Mouse (Mus musculus): Measurements from ENCODE around the gene Numbl. TPM values are rescaled to one million over a fixed set of nuclear protein-coding genes. Genes with fewer than 3 reads are reported as not detected.

The Numbl gene
- total RNA-seq, 2 experiments from 2014 or later: 5.7 to 6.1 TPM

DNA sequence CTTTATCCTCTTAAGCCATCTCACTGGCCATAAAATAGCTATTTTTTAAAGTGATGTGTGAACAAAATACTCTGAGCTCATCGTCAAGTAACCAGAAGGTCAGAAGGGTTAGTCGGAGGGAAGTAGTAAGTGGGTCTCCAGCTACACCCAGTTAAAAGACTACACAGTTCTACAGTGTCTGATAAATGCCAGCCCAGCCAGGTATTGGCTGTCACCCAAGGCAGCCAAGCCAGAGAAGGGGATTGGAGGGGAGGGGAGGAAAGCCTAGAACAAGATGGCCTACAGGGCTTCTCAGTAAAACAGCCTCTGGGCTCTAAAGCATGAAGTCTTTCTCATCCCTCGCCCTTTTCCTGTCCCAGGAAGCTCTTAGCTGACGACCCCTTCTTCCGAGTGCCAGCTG is 8.3 kb upstream of the Numbl start:
- DNase-seq: no peak
- intact Hi-C loops (cut with DNase I): no loop called here

DNA sequence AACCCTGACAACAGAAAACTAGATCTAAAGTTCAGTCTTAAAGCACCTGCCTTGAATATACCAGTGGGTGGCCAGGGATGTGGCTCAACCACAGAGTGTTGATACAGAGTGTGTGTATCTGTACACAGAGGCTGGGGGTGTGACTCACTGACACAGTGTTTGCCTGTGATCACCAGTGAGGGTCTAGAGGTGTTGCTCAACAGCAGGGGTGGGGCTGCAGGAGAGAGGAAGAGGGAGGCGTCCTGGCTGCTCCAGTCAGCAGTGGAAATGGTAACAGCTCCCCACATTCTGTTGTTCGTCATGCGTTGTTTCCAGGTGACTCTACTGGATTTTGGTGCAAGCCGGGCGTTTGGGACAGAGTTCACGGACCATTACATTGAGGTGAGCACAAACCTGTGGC is 6.3 kb upstream of the Numbl start:
- DNase-seq: no peak
- intact Hi-C loops (cut with DNase I): no loop called here

DNA sequence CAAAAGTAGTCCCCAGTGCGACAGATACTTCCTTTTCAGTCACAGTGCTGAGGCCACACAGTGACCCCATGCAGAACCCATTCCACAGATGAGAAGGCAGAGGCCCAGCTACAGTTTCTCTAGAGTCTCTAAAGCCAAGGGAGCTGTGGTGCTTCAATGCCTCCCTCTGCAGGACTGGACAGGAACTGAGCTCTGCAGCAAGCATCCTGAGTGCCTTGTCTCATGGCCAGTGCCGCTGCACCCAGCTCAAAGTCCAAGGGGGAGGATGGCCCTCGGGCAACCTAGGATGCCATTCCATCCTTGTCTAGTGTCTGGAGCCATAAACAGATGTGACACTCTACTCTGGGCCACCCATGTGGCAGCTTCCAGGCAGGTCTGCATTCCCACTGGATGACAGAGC is 2.5 kb upstream of the Numbl start:
- no peak for DNase-seq
- intact Hi-C loops (cut with DNase I): no loop called here

DNA sequence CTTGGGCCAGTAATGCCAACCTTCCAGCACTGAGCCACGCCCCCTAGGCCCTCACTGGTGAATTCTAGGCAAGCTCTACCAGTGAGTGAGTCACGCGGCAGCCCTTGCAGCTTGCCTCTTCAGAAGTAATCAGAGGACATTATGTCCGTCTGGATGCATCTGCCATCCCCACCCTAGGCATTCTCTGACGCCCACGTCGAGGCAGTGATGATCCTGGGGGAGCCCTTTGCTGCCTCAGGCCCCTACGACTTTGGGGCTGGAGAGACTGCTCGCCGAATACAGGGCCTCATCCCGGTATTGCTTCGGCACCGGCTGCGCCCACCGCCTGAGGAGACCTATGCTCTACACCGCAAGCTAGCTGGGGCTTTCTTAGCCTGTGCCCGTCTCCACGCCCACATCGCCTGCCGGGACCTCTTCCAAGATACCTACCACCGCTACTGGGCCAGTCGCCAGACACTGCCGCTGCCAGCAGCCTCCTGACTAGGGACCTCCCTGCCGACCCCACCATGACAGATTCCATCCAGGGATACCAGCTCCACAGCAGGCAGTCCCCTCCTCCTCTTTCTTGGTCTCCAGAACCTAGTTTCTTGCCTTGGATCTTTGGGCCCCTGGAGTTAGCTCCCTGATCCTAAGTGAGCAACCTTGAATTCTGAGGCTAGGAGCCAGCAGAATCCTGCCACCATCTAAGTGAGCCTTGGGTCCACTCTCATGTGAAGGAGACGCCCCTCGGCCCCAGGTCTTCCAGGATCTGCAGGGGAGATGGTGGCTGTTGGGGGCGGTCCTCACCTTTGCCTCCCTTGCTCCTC is 984 bp upstream of the Numbl start:
- DNase-seq: peak; percentile 43 to 50
- intact Hi-C loops (cut with DNase I): no loop called here

DNA sequence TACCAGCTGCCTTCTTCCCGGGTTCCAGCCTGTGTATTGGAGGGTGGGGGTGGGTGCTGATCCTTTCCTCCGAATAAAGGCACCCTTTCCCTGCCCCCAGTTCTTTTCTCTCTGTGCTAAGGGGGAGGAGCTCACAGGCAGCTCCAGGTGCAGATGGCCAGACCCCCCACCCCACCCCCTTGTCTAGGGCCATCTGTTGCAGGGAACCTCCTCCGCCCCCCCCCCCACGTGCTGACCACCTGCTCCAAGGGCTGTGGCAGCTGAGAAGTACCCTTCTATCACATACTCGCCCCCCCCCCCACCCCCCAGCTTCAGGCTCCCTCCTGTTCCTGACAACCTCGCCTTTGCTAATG is 405 bp upstream of the Numbl start:
- DNase-seq: no peak
- intact Hi-C loops (cut with DNase I): loop anchor here (2.0 kb wide), 1 partner anchor 27 kb away; no protein-coding TSS in a partner anchor

DNA sequence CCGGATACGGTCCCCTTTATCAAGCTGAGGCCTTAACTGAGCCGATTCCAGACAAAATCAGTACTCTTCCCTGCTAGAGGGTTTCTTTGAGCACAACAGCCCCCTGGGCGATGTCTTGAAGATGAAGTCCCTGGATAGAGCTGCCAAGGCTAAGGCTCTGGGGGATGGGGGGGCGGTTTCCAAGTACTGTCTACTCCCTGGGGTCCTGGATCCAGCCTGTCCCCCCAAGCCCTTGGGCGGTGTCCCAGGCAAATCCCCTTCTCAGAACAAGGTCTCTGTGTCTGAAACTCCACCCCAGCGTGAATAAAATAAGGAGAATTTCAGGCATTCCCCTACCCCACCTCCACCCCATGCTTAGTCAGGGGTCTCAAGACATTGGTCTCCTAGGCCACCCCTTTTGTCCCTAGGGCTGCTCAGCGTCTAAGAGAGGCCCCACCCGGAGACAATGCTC is 1.1 kb downstream of the Numbl start:
- intact Hi-C loops (cut with DNase I): loop anchor here (2.0 kb wide), 1 partner anchor 28 kb away; no protein-coding TSS in a partner anchor
- DNase-seq: peak in 1 of 2 experiments; percentile 28

DNA sequence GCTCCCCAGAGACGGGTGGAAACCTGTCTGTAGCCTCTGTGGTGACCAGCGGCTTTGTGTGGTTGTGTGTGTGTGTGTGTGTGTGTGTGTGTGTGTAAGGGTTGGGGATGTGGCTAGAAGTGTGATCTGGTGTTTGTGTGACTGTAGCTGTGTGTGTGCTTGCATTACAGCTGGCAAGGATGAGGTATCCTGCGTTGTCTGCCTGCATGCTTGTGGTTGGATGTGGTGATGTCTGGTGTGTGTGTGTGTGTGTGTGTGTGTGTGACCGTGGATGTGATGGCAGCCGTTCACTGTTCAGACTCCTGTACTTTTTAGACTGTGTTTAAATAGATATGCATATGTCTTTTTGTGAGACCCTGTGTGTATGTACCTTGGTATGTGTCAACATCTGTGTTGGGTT is 1.5 kb downstream of the Numbl start:
- no peak for DNase-seq
- intact Hi-C loops (cut with DNase I): loop anchor here (2.0 kb wide), 1 partner anchor 29 kb away; no protein-coding TSS in a partner anchor

DNA sequence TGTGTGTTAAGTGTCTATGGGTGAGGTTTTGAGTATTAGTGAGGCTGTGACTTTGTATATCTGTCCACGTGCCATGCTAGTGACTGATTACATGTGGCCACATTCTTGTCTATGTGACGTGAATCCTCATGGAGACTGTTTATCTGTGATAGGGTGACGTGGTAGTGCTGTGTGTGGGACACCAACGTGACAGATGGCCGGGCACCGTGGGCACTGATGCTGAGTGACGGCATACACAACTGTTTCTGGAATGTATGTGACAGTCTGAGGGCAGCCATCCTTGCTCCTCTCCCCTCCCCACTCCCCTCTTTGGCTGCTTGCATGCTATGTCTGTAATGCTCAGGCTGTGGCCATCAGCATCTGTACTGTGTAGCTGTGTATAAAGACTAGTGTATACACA is 2.6 kb downstream of the Numbl start:
- intact Hi-C loops (cut with DNase I): no loop called here
- no peak for DNase-seq

DNA sequence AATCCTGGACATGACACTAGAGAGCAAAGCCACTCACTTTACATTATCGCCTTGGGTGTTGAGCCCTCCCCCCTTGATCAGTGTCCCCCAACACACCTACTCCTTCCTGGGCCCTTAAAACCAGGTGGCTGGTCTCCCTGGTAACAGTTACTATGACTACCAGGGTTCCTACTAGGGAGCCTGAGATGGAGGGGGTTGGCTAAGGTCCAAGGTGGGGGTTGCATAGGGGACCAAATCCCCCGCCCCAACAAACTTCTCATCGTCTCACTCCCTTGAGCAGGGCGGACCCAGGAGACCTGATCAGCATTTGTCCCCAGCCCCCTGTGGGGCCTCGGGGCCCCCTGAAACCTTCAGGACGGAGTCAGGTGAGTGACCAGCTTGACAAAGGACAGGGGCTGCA is 3.7 kb downstream of the Numbl start:
- intact Hi-C loops (cut with DNase I): no loop called here
- DNase-seq: no peak

DNA sequence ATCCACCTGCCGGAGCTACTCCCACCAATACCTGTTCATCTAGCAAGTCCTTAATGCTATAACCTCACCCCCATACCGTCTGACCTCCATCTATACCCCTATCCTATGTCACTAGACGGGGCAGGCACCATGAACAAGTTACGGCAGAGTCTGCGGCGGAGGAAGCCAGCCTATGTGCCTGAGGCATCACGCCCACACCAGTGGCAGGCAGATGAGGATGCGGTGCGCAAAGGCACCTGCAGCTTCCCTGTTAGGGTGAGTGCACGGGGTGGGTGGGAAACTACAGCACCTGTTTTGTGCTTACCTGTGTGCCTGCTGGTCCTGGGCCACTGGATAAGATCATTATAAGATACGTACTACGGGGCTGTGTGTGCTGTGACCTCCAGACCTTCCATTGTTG is 6.5 kb downstream of the Numbl start:
- intact Hi-C loops (cut with DNase I): no loop called here
- DNase-seq: no peak

DNA sequence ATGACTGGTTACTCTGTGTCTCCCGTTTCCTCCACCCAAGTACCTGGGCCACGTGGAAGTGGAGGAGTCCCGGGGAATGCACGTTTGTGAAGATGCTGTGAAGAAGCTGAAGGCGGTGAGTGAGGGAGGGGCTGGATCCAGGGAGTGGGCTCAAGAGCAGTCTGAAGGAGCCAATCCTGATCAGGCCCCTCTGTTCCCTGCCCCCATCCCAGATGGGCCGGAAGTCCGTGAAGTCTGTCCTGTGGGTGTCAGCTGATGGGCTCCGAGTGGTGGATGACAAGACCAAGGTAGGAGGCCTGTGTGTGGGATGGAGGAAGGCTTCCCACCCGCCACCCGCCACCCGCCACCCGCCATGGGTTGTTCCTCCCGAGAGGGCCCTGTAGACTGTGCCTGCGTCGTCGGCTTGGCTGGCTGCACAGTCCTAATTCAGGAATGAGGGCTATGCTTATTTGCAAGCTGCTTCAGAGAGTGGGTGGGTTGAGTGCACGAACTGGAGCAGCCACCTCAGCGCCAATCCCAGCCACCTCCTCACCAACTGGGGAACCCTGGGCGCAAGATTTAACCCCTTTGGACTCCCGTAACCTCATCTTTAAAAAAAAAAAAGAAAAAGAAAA is 8.4 kb downstream of the Numbl start:
- intact Hi-C loops (cut with DNase I): no loop called here

DNA sequence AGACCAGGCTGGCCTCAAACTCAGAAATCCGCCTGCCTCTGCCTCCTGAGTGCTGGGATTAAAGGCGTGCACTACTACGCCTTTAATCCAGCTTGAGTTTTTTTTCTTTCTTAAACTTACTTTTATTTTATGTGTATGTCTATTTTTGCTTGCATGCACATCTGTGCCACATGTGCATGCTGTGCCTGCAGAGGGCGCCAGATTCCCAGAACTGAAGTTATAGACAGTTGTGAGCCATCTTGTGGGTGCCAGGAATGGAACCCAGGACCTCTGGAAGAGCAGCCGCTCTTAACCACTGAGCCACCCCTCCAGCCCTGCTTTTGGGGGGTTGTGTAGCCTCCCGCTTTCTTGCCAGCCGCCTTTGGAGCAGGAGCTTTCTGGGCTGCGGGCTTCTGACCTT is 13.2 kb downstream of the Numbl start:
- intact Hi-C loops (cut with DNase I): no loop called here
- no peak for DNase-seq

More for the DNA sequence above, 8.4 kb downstream of the Numbl start:
- DNase-seq: no peak

DNA sequence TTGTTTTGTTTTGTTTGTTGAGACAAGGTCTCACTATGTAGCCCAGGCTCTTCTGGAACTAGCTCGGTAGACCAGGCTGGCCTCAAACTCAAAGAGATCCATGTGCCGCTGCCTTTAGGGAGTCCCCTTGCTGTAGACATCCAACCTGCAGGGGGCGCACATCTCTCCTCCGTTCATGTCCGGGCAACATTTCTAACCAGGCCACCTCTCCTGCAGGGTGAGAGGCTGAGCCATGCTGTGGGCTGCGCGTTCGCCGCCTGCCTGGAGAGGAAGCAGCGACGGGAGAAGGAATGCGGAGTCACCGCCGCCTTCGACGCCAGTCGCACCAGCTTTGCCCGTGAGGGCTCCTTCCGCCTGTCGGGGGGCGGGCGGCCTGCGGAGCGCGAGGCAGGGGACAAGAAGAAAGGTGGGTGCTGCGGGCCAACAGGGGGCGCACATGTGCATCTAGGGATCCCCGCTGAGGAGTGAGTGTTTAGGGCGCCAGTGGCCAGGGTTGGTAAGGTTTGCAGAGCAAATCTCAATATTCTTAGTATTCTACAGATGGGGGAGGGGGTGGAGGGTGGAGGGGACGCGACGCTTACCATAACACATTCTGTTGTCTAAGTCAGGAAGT is 15.6 kb downstream of the Numbl start:
- intact Hi-C loops (cut with DNase I): no loop called here
- DNase-seq: peak in 1 of 2 experiments; percentile 43

DNA sequence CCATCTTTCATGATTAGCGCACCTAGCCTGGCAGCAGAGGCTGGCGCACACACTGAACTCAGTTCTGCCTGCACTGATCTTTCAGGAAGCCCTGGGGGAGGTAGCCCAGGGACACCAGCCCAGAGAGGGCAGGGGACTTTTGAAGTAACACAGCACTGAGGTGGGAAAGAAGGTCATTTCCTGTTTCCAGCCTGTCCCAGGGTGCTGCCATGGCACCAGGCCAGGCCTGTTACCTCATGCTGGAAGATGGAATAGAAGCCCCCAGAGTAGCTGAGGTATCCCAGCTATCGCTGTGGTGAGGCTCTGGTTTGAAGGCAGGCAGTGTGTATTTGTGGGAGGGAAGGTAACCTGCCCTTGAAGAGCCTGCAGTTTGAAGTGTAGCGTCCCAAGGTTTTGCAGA is 16.7 kb downstream of the Numbl start:
- intact Hi-C loops (cut with DNase I): loop anchor here (5.0 kb wide), 1 partner anchor 118 kb away; no protein-coding TSS in a partner anchor
- DNase-seq: no peak

DNA sequence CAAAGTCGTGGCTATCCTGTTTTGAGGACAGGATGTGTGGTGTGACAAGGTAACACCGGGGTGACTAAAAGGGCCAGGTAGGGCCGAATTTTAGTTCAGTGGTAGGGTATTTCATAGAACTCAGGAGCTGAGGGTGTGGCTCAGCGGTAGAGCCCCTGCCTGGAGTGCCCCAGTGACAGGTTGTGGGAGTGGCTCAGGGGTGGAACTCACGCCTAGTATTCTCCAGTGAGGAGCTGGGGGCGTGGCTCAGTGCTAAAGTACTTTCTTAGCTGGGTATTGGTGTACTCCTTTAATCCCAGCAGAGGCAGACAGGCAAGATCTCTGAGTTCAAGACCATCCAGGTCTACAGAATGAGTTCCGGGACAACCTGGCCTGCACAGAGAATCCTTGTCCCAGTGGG is 17.8 kb downstream of the Numbl start:
- intact Hi-C loops (cut with DNase I): loop anchor here (2.0 to 5.0 kb wide), 2 partner anchors 119 to 143 kb away; no protein-coding TSS in a partner anchor
- DNase-seq: no peak

DNA sequence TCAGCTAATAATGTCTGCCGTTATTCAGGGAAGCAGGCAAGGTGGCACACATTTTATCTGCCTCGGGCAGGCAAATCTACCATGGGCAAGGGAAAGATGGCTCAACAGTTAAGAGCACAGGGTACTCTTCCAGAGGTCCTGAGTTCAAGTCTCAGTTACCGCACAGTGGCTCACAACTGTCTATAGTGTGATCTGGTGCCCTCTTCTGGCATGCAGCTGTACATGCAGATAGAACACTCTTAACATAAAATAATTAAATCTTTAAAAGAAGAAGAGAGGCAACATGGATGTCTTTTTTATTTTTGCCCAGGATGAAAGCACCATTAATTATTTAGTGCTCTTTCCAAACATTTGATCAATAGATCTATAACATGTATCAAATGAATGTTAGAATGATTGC is 19.0 kb downstream of the Numbl start:
- intact Hi-C loops (cut with DNase I): loop anchor here (2.0 to 5.0 kb wide), 2 partner anchors 120 to 144 kb away; no protein-coding TSS in a partner anchor
- no peak for DNase-seq

DNA sequence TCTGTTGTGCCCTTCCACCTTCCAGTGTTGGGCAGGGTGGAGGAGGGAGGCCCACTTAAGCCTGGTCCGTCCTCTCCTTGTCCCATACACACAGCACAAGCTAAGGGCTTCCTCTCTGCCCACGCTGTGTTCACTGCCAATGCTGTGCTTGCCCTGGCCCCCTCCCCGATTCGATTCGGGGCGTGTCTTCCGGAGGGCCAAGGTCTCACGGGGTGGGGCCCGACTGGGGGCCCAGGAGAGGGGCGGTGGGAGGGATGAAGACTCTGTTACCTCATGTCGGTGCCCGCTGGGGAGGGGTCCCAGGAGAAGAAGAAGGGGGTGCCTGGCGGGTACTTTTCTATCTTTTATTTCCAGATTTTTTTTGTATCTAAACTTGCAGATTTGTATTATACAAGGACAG is 23.5 kb downstream of the Numbl start:
- no peak for DNase-seq
- intact Hi-C loops (cut with DNase I): no loop called here

DNA sequence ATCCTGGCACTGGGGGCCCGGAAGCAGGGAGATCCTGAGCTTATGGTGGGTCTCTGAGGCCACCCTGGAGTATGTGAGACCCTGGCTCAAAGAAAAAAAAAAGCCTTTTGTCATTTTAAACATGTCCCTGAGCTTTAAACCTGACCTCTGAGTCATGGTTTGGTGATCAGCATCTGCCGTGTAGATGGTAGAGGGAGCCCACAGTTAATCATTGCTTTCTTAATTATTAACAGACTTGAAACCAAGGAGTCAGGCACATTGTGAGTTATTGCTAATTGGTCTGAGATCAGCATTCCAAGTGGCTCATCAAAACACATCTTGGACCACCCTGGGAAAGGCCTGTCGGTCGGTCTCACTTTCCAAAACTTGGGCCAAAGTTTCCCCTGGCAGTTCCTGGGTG is 24.0 kb downstream of the Numbl start:
- no peak for DNase-seq
- intact Hi-C loops (cut with DNase I): no loop called here

DNA sequence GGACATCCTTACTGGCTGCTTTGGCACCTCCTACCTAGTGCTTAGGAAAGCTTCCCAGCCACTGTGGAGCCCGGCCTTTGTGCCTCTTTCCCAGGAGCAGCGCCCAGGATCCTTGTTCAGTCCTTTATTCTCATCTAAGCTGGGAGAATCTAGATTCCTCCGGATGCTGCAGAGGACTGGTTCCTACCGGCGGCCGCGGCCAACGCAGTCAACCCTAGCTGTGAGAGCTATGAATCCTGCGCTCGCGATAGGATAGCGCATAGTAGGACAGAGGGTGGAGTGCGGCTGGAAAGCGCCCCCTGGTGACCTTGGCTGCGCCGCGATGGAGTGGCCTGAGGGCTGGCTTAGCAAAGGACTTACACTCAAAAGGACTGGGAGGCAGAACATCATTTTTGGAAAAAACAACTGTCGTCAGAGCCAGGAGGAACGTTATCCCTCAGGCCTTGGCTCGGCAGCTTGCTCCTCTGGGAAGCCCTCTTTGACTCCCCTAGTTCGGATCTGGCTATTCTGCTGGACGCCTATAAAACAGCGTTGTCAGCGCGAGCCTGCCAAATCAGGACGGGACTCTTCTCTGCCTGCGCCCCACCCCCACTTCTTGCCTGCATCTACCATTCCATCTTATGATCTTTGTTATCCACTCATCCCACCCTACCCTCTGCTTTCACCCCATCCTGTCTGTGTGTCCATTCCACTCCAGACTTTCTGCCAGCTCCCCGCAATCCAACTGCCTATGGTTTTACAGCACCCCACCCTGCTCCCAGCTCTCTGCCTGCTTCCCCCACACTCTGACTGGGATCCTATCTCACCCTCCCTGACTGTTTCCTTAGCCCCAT is 26.8 kb downstream of the Numbl start:
- intact Hi-C loops (cut with DNase I): loop anchor here (2.0 kb wide), 1 partner anchor 152 kb away; no protein-coding TSS in a partner anchor
- peak; percentile 69 to 74 for DNase-seq

DNA sequence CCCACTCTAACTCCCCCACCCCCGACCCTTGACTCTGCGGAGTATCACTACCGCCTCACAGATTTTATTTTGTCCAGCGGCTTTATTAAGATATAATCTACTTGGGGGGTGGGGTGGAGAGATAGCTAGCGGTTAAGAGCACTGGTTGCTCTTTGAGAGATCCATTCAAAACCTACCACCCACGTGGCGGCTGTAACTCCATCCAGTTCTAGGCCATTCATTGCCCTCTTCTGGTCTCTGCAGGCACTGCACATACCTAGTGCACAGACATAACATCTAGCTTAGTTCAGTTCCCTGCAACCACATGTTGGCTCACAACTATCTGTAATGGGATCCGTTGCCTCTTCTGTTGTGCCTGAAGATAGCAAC is 27.4 kb downstream of the Numbl start:
- DNase-seq: peak; percentile 48 to 59
- intact Hi-C loops (cut with DNase I): loop anchor here (2.0 kb wide), 1 partner anchor 153 kb away; no protein-coding TSS in a partner anchor

DNA sequence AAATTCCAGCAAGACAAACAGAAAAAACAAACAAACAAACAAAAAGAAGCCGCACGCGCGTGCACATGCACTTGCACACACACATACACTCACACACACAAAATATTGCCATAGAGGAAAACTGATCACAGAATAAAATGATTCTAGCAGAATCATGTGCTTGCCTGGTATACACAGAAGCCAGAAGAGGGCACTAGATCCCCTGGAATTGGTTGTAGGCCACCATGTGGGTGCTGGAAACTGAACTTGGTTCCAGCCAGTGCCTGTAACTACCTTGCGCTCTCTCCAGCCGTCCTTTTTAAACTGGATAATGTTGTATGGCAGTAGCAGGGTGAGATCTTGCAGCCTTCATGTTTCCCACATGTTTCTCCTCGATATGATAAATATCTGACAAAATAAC is 30.5 kb downstream of the Numbl start:
- intact Hi-C loops (cut with DNase I): no loop called here
- no peak for DNase-seq

Measured in heart, postnatal 36 days (tissue).